In the genomic region with DNA sequence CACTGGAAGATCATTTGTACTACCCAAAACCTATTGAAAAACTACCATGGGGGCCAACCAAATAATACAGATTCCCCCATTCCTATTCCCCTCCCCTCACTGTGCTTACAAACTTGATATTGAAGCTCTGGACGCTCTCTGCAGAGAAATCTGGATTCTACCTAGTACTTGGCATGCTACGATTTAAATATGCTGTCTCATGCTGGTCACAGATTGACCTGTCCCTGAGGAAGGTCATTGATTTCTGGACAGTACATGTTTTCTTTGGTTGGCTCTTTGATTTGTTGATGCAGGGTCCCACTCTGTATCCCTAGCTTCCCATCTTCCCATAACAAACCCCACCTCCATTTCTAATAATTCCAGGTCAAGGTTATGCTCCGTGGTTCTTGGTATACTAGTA, we compare ENCODE assay signal across 25 mouse cellular contexts.
"Had no signal": no experiment of that assay in that cellular context is flagged by ENCODE, and none has a peak within 500 bp of the region (broad histone marks: within the 10 kb centered on the region; RNA-seq: fewer than 3 reads in every experiment).

No protein-coding gene starts in this region.

- H3K36me3 ChIP-seq: heart, embryonic 13.5 days; heart, embryonic 15.5 days; hindbrain, embryonic 13.5 days; hindbrain, embryonic 15.5 days; intestine, embryonic 15.5 days; limb, embryonic 10.5 days; limb, embryonic 12.5 days had no signal

- H3K27ac ChIP-seq: heart, adult 2 months; heart, embryonic 13.5 days; heart, embryonic 15.5 days; hindbrain, embryonic 13.5 days; hindbrain, embryonic 15.5 days; hindbrain, postnatal 0 days; intestine, embryonic 15.5 days; layer of hippocampus, adult 2 months; left cerebral cortex, adult 2 months; limb, embryonic 10.5 days; limb, embryonic 12.5 days; liver, embryonic 14.5 days had no signal

- DNase-seq: gastrocnemius, postnatal 14 days; gastrocnemius, postnatal 36 days; heart, adult 11 months; heart, adult 2 months; heart, postnatal 14 days; heart, postnatal 36 days; kidney, adult 18-20 months; kidney, adult 9 months; kidney, postnatal 10 days; kidney, postnatal 25 days; kidney, postnatal 4 days; liver had no signal

- H3K4me1 ChIP-seq: hindbrain, embryonic 13.5 days; hindbrain, embryonic 15.5 days had no signal

- H3K27me3 ChIP-seq: heart, embryonic 13.5 days; heart, embryonic 15.5 days; hindbrain, embryonic 13.5 days; hindbrain, embryonic 15.5 days; intestine, embryonic 15.5 days; limb, embryonic 12.5 days had no signal

- ATAC-seq: hindbrain, postnatal 0 days; intestine, embryonic 15.5 days; intestine, postnatal 0 days had no signal

- H3K9me3 ChIP-seq: heart, embryonic 13.5 days; heart, embryonic 15.5 days; hindbrain, embryonic 13.5 days; hindbrain, embryonic 15.5 days; intestine, embryonic 15.5 days; limb, embryonic 10.5 days; limb, embryonic 12.5 days had no signal

- H3K4me2 ChIP-seq: heart, embryonic 11.5 days; heart, embryonic 13.5 days; heart, embryonic 15.5 days; hindbrain, embryonic 13.5 days; hindbrain, embryonic 15.5 days; intestine, embryonic 15.5 days; limb, embryonic 12.5 days had no signal

- H3K9ac ChIP-seq: heart, embryonic 13.5 days; heart, embryonic 15.5 days; hindbrain, embryonic 13.5 days; hindbrain, embryonic 15.5 days; intestine, embryonic 15.5 days; limb, embryonic 12.5 days; liver, embryonic 14.5 days had no signal

- H3K4me3 ChIP-seq: heart, adult 2 months; heart, embryonic 13.5 days; heart, embryonic 15.5 days; hindbrain, embryonic 13.5 days; hindbrain, embryonic 15.5 days; intestine, embryonic 15.5 days; layer of hippocampus, adult 2 months; left cerebral cortex, adult 2 months; limb, embryonic 10.5 days; limb, embryonic 12.5 days had no signal
